Mouse (Mus musculus) inflammation-experienced regulatory T-cells, adult 6 months (primary cell): Measurements from ENCODE around the gene Pten. TPM values are rescaled to one million over a fixed set of nuclear protein-coding genes. Genes with fewer than 3 reads are reported as not detected.
"Not testable (repeated sequence)": the region's sequence is repeated elsewhere in the genome, so short reads cannot be mapped to it uniquely, and the experiment has no call there.

Experiments
- ATAC-seq: one replicate; pipeline ENCODE4 v1.8.0; 2017
- polyA plus RNA-seq, 3 experiments: library from polyadenylated mRNA; unstranded; fragments of 100-300 nt; shearing (Covaris generic); gene quantifications; one replicate each; pipeline ENCODE4 v1.2.1; 2017

The Pten gene
- polyA plus RNA-seq, 3 experiments from 2014 or later, result 13.6 to 17.2 (median 16.0) TPM

- no peak for ATAC-seq
Observed at GRCm38 (mm10) chr19:32755104-32755791, 2.0 kb upstream of the Pten start.

- peak; percentile 53 for ATAC-seq
Observed at GRCm38 (mm10) chr19:32755792-32756635, 1.3 kb upstream of the Pten start.

- ATAC-seq, result peak; percentile 20
Observed at GRCm38 (mm10) chr19:32756636-32756899, 729 bp upstream of the Pten start.

- ATAC-seq, result peak; percentile 4
Observed at GRCm38 (mm10) chr19:32757831-32758792, 815 bp downstream of the Pten start.

- no peak for ATAC-seq
Observed at GRCm38 (mm10) chr19:32758793-32759161, 1.5 kb downstream of the Pten start.

- ATAC-seq, result no peak
Observed at GRCm38 (mm10) chr19:32759357-32760024, 2.2 kb downstream of the Pten start.

- ATAC-seq, result no peak
Observed at GRCm38 (mm10) chr19:32760499-32760898, 3.2 kb downstream of the Pten start.

GRCm38 (mm10) chr19:32761162-32761561 is 3.9 kb downstream of the Pten start:
- ATAC-seq, result no peak

GRCm38 (mm10) chr19:32762493-32762892 is 5.2 kb downstream of the Pten start:
- no peak for ATAC-seq

GRCm38 (mm10) chr19:32778411-32778810 is 21.1 kb downstream of the Pten start:
- ATAC-seq, result no peak

GRCm38 (mm10) chr19:32779131-32779530 is 21.8 kb downstream of the Pten start:
- ATAC-seq, result no peak

GRCm38 (mm10) chr19:32781305-32782071 is 24.2 kb downstream of the Pten start:
- no peak for ATAC-seq

- not testable (repeated sequence) for ATAC-seq
Observed at GRCm38 (mm10) chr19:32787388-32787787, 30.1 kb downstream of the Pten start.

GRCm38 (mm10) chr19:32788016-32788415 is 30.7 kb downstream of the Pten start:
- ATAC-seq, result not testable (repeated sequence)

- ATAC-seq, result no peak
Observed at GRCm38 (mm10) chr19:32789535-32789934, 32.2 kb downstream of the Pten start.

- no peak for ATAC-seq
Observed at GRCm38 (mm10) chr19:32792610-32793009, 35.3 kb downstream of the Pten start.

- ATAC-seq, result no peak
Observed at GRCm38 (mm10) chr19:32793901-32794300, 36.6 kb downstream of the Pten start.

- no peak for ATAC-seq
Observed at GRCm38 (mm10) chr19:32800557-32800956, 43.3 kb downstream of the Pten start.

- no peak for ATAC-seq
Observed at GRCm38 (mm10) chr19:32804703-32805102, 47.4 kb downstream of the Pten start.

GRCm38 (mm10) chr19:32807610-32808009 is 50.3 kb downstream of the Pten start:
- no peak for ATAC-seq

- no peak for ATAC-seq
Observed at GRCm38 (mm10) chr19:32808690-32809089, 51.4 kb downstream of the Pten start.

- ATAC-seq, result no peak
Observed at GRCm38 (mm10) chr19:32809117-32809516, 51.8 kb downstream of the Pten start.
